Mouse (Mus musculus) liver, adult (tissue): ENCODE results near the gene Scd4.
A peak's percentile ranks its signal among the peaks of the same experiment; 100 is the strongest.

Experiments
- GATA4 ChIP-seq: IDR thresholded peaks from 2 replicates; pipeline ENCODE4 v1.6.1; 2014; ENCODE audit warnings: mild to moderate bottlenecking, low read length; ENCODE audit not compliant: insufficient replicate concordance

Scd4 gene

DNA sequence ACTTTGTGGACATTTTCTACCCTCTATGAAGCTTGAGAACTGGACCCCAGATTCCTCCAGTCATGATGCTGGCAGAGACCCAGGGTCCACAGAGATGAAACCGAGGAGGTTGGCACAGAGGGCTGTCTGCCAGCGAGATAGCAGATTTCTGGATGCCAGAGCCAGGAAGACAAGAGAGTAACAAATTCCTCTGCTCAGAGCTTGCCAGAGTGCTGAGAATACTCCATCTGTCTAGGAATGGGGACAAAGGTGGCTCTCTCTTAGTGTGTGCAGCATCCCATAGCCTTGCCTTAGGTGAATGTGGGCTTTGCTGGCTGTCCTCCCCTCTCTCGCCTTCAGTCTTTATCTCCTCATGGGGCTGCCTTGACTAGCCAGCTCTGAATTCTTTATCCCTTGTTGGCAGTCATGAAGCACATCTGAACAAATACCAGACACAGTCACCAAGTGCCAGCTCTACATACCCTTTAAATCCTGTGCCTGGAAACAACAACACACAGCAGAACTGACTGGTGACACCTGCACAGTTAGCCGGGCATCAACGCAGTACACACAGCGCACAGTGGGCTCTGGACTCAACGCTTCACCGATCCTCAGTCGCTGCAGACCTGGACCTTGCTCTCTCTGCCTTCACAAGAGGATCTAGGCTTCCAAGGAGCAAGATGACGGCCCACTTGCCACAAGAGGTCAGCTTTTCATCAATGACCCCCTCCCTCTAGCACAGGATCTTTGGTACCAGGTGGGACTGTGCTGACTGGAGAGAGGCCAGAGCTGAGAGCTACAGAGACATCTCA, at the start of gene Scd4:
Scd4 (plus strand) TSS at position 260 of the 791 bp plus-strand sequence.
- no peak for TF ChIP-seq GATA4

DNA sequence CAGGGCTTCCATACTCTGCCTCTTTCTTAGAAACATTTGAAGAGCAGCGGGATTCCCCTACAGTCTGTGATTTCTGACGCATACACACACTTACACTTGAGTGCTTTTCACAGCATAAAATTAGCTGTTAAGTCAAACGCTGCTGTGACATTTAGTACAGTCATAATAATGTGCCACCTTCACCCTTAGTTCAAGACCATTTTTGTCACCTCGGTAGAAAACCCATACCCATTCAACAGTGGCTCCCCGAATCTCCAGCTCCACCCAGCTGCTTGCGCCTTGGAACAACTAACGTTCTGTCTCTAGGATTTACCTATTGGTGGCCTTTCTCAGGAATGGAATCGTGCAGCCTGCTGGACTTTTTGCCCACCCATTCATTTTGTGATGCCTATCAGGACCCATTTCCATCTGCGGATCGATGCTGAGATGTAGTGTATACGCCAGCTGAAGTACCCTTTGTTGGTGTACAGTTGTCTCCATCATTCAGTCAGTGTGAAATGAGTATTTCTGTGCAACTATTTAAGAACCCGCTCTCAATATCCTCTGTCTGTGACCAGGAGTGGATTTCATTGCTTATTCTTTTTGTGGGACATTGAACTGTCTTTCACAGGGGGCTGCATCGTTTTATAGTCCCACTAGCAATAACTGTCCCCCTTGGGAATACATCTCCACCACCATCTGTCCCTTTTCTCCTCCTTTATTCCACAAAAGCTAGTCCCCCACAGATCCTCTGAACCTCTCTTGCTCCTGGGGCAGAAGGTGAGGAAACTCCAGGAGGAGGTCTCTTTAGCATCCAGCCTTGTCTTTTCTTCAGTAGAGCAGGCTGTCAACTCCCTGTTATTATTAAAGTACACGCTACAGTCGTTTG, 49.5 kb upstream of the Scd4 start:
- TF ChIP-seq GATA4, result no peak

DNA sequence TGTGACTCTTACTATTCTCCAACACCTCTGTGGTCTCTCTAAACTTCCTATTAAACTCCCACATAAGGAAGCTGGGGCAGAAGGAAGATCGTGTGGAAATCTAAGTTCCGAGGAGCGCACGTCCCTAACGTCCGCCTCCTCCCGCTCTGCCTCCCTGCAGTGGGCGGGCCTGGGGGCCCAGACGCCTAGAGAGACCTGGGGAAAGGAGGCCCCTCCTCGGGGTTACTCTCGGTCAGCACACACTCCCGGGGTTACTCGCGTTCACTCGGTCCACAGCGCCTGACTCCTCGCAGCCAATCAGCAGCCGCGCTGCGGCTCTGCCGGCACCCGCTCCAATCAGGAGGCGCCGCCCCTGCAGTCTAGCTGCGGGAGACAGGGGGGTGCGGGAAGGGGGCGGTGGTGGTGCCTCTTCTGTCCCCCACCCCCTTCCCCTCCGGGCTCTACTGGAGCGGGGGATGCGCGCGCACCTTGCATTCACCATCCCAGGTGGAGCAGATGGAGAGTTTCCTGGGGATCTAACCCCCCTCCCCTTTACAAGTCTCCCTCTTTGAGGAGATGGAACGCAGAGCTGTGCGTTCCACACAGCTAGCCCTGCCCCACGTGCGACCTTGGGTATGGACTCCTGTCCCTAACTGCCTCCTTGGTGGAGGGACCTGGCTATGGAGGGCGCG, 48.7 kb upstream of the Scd4 start:
- TF ChIP-seq GATA4, result no peak

DNA sequence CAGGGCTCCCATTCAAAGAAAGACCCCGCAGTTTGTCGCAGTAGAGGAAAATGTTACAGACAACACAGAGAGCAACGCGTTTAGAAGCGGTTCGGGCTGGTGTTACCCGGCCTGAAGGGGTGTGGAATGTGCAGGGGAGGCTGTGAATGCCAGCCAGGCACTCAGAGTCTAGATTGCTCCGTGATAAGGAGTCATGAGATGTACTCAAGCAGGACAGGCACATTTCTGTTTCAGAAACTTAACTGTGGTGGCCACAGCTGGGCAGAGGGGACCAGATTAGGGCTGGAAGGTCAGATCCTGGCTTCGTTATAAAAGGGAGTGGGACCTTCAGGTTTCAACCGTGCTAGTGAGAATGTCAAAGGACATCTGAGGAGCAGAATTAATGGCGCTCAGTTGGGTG, 48.2 kb upstream of the Scd4 start:
- no peak for TF ChIP-seq GATA4

DNA sequence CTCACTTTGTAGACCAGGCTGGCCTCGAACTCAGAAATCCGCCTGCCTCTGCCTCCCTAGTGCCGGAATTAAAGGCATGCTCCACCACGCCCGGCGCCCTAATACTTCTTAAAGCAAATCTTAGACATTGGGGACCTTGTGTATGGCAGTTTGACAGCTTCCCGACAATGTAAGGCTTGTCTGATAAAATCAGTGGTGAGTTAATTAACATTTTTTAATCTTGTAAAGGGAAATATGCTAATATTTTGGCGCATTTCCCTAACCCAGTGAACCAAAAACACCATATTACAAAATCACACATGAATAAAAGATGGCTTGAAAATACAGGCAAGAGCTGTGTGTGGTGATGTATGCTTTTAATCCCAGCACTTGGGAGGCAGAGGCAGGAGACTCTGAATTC, 47.3 kb upstream of the Scd4 start:
- TF ChIP-seq GATA4, result no peak

GRCm38 (mm10) chr19:44286109-44286508, 46.8 kb upstream of the Scd4 start:
- TF ChIP-seq GATA4, result no peak

GRCm38 (mm10) chr19:44287415-44288110, 45.3 kb upstream of the Scd4 start:
- no peak for TF ChIP-seq GATA4

- TF ChIP-seq GATA4, result no peak
Measured at GRCm38 (mm10) chr19:44292083-44292482, 40.8 kb upstream of the Scd4 start.

- TF ChIP-seq GATA4, result no peak
Measured at GRCm38 (mm10) chr19:44292483-44292882, 40.4 kb upstream of the Scd4 start.

DNA sequence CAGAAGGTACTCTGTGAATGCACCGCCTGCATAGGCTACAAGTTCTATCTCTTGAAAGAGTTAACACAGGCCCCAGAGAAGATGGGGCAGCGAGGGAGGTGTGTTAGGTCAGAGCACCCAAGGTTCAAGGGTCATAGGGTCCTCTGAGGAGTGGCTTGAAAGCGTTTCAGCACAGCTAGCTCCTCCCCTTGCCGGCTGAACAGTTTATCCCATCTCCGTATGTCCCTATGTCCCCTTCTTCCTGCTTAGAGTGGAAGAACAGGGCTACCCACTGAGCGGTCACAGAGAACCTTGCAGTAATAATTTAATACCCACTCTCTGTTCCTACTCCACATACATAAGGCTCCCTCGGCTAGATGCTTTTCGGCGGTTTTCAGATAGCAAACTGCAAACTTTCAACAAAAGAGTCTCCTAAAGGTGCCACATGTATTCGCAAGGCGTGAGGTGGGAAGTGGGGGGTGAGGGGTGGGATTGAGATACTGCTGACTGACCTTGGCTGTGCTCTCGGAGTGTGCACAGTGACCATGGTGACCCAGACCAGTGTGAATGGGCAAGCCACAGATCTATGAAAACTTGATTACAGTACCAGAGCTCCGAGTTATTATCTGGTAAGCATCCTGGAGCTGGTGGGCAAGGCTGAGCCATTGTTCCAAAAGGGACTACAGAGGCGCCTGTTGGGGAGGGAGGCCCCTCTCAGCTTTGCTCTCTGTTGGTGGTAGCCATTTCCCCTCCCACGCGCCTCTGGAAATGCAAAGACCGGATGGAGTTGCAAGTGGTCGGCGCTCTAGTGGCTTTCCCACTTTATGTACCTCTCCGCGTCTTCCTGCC, 39.7 kb upstream of the Scd4 start, which contains the start of gene Scd2:
Scd2 (plus strand) TSS at position 734 of the 828 bp plus-strand sequence.
- TF ChIP-seq GATA4, result peak; percentile 3; the same call in 1 of the 2 replicates

GRCm38 (mm10) chr19:44293769-44294551, 38.9 kb upstream of the Scd4 start:
- peak; percentile 3; the same call in 1 of the 2 replicates for TF ChIP-seq GATA4

- TF ChIP-seq GATA4, result no peak
Measured at GRCm38 (mm10) chr19:44294588-44295041, 38.3 kb upstream of the Scd4 start.

GRCm38 (mm10) chr19:44295251-44295650, 37.6 kb upstream of the Scd4 start:
- no peak for TF ChIP-seq GATA4
